Mouse (Mus musculus): Measurements from ENCODE around the gene Ddx3x. TPM values are rescaled to one million over a fixed set of nuclear protein-coding genes. Genes with fewer than 3 reads are reported as not detected.
"Not testable (repeated sequence)": the region's sequence is repeated elsewhere in the genome, so short reads cannot be mapped to it uniquely, and the experiment has no call there.

The Ddx3x gene
- total RNA-seq, 2 experiments from 2014 or later: 161 to 203 TPM

GRCm38 (mm10) chrX:13275519-13276137 lies 5.1 kb upstream of the Ddx3x start:
- no peak for DNase-seq (ENCODE audit: extremely low spot score in 1 of 2, low spot score in 2 of 2)
- intact Hi-C loops (cut with DNase I): no loop called here

GRCm38 (mm10) chrX:13278996-13279395 lies 1.8 kb upstream of the Ddx3x start:
- no peak for DNase-seq (ENCODE audit: extremely low spot score in 1 of 2, low spot score in 2 of 2)
- intact Hi-C loops (cut with DNase I): no loop called here

- DNase-seq (ENCODE audit: extremely low spot score in 1 of 2, low spot score in 2 of 2): peak in 1 of 2 experiments; percentile 46
- intact Hi-C loops (cut with DNase I): loop anchor here (2.0 to 5.0 kb wide), 3 partner anchors 38 to 377 kb away; no protein-coding TSS in a partner anchor
These were observed 747 bp upstream of the Ddx3x start for GRCm38 (mm10) chrX:13280037-13280408.

GRCm38 (mm10) chrX:13281329-13282088 lies 739 bp downstream of the Ddx3x start:
- peak; percentile 56 to 75 for DNase-seq (ENCODE audit: extremely low spot score in 1 of 2, low spot score in 2 of 2)
- intact Hi-C loops (cut with DNase I): loop anchor here (2.0 to 5.0 kb wide), 3 partner anchors 39 to 376 kb away; no protein-coding TSS in a partner anchor

- intact Hi-C loops (cut with DNase I): loop anchor here (5.0 kb wide), 2 partner anchors 40 to 375 kb away; no protein-coding TSS in a partner anchor
- no peak for DNase-seq (ENCODE audit: extremely low spot score in 1 of 2, low spot score in 2 of 2)
These were observed 1.5 kb downstream of the Ddx3x start for GRCm38 (mm10) chrX:13282089-13282850.

- DNase-seq (ENCODE audit: extremely low spot score in 1 of 2, low spot score in 2 of 2): no peak
- intact Hi-C loops (cut with DNase I): no loop called here
These were observed 5.0 kb downstream of the Ddx3x start for GRCm38 (mm10) chrX:13285772-13286171.

GRCm38 (mm10) chrX:13294505-13295228 lies 13.9 kb downstream of the Ddx3x start:
- intact Hi-C loops (cut with DNase I): loop anchor here (5.0 kb wide), 1 partner anchor 53 kb away; no protein-coding TSS in a partner anchor
- no peak for DNase-seq (ENCODE audit: extremely low spot score in 1 of 2, low spot score in 2 of 2)

GRCm38 (mm10) chrX:13295229-13295571 lies 14.4 kb downstream of the Ddx3x start:
- intact Hi-C loops (cut with DNase I): loop anchor here (5.0 kb wide), 1 partner anchor 52 kb away; no protein-coding TSS in a partner anchor
- no peak for DNase-seq (ENCODE audit: extremely low spot score in 1 of 2, low spot score in 2 of 2)

- intact Hi-C loops (cut with DNase I): loop anchor here (5.0 kb wide), 1 partner anchor 51 kb away; no protein-coding TSS in a partner anchor
- DNase-seq (ENCODE audit: extremely low spot score in 1 of 2, low spot score in 2 of 2): not testable (repeated sequence)
These were observed 15.5 kb downstream of the Ddx3x start for GRCm38 (mm10) chrX:13296241-13296640.

- intact Hi-C loops (cut with DNase I): no loop called here
- no peak for DNase-seq (ENCODE audit: extremely low spot score in 1 of 2, low spot score in 2 of 2)
These were observed 25.4 kb downstream of the Ddx3x start for GRCm38 (mm10) chrX:13306190-13306589.

- intact Hi-C loops (cut with DNase I): no loop called here
- DNase-seq (ENCODE audit: extremely low spot score in 1 of 2, low spot score in 2 of 2): no peak
These were observed 30.6 kb downstream of the Ddx3x start for GRCm38 (mm10) chrX:13311396-13311795.

- intact Hi-C loops (cut with DNase I): no loop called here
These were observed 48.8 kb downstream of the Ddx3x start for GRCm38 (mm10) chrX:13329611-13330010.

More at GRCm38 (mm10) chrX:13329611-13330010, 48.8 kb downstream of the Ddx3x start:
- no peak for DNase-seq (ENCODE audit: extremely low spot score in 1 of 2, low spot score in 2 of 2)

Other genes with a start within 250 kb of the Ddx3x start
- 100 to 1,000 TPM; 279 to 291 TPM for gene Usp9x, start 209.5 kb upstream of the Ddx3x start, total RNA-seq (2021)
- gene Nyx, start 185.1 kb downstream of the Ddx3x start, total RNA-seq (2021): under 1 TPM; 0.41 to 0.60 TPM